Mouse (Mus musculus): Measurements from ENCODE around the gene Trim43b. TPM values are rescaled to one million over a fixed set of nuclear protein-coding genes. Genes with fewer than 3 reads are reported as not detected.
"Not testable (repeated sequence)": the region's sequence is repeated elsewhere in the genome, so short reads cannot be mapped to it uniquely, and the experiment has no call there.

Gene Trim43b
- polyA plus RNA-seq (2017; shearing (Covaris generic)), result not detected

GRCm38 (mm10) chr9:89092735-89093134 lies at the start of gene Trim43b:
Gene Trim43b, minus strand, starts transcription at chr9:89092835.
- ATAC-seq, result not testable (repeated sequence)

- ATAC-seq, result not testable (repeated sequence)
These were observed 11.9 kb upstream of the Trim43b start for GRCm38 (mm10) chr9:89104576-89104975.

GRCm38 (mm10) chr9:89086746-89087145 lies 5.9 kb downstream of the Trim43b start:
- not testable (repeated sequence) for ATAC-seq

- ATAC-seq, result not testable (repeated sequence)
These were observed 13.0 kb downstream of the Trim43b start for GRCm38 (mm10) chr9:89079637-89080036.

GRCm38 (mm10) chr9:89076508-89076907 lies 16.1 kb downstream of the Trim43b start:
- ATAC-seq, result not testable (repeated sequence)

- ATAC-seq, result not testable (repeated sequence)
These were observed 25.5 kb downstream of the Trim43b start for GRCm38 (mm10) chr9:89067143-89067501.

- peak; percentile 98 for ATAC-seq
These were observed 26.1 kb downstream of the Trim43b start for GRCm38 (mm10) chr9:89066378-89067142.

Other genes starting within 250 kb of the Trim43b start
- gene Bcl2a1a, start 135.9 kb downstream of the Trim43b start, polyA plus RNA-seq (2017; shearing (Covaris generic)), result not detected
- 100 to 1,000 TPM; 217 to 227 TPM for gene Bcl2a1b, start 106.4 kb upstream of the Trim43b start, polyA plus RNA-seq (2017; shearing (Covaris generic))
- 10 to 100 TPM in 1 of 2 experiments, 1 to 10 TPM in 1; 5.8 to 38.9 TPM for gene Gm29094, start 106.5 kb upstream of the Trim43b start, polyA plus RNA-seq (2017; shearing (Covaris generic))
- 100 to 1,000 TPM in 1 of 2 experiments, 10 to 100 TPM in 1; 97.1 to 120 TPM for gene Mthfs, start 117.8 kb upstream of the Trim43b start, polyA plus RNA-seq (2017; shearing (Covaris generic))